Mouse (Mus musculus): ENCODE results near the gene Tifab.

DNA sequence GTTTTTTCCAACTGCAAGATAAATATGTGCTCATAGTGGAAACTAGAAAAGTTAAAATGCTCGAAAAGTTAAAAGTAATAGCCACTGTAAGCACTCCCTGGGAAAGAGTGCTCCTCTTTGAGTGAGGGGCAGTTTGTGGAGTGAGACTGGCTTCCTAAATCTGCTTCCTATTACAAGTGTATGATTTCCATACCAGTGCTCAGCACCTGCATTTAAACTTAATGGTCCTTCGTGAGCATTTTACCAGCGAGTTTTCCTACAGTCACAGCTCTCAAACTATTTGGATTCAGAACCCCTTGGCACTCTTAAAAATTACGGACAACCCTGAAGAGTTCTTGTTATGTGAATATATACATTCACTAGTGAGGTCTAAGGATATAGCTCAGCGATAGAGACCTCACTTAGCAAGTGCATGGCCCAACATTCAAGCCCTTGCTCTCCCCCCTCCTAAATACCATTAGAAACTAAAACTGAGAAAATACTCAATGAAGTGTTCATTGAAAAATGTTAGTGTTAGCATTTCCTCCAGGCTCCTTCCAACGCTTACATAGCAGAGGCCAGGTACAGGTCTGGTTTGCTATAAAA is 39.4 kb downstream of the Tifab start:
- TF ChIP-seq TAL1 (IDR thresholded peaks at IDR 0.05; ENCODE audit: low read length) = no peak
- TF ChIP-seq GATA1 (IDR thresholded peaks at IDR 0.05; ENCODE audit: low read length) = no peak

Data from erythroblast, embryonic 14.5 days (primary cell).